Mouse (Mus musculus) hindbrain, embryonic 16.5 days (tissue): Measurements from ENCODE around the gene Abhd14b. TPM values are rescaled to one million over a fixed set of nuclear protein-coding genes. Genes with fewer than 3 reads are reported as not detected.

ENCODE experiments used
- ATAC-seq: fragments of 200-750 bp; cut with Nextera tagmentation; 2 replicates; pipeline ENCODE4 v1.8.0; 2017; ENCODE audit warnings: moderate TSS enrichment, moderate library complexity
- H3K27ac ChIP-seq: fragments of 300-500 bp; sonication (generic); 2 replicates; pipeline ENCODE4 v1.5.1; 2014; ENCODE audit warnings: low read depth, mild to moderate bottlenecking, control low read depth, low read length, moderate library complexity
- H3K27me3 ChIP-seq: fragments of 300-500 bp; sonication (generic); replicated peaks from 2 replicates; pipeline ENCODE4 v1.6.1; 2014; ENCODE audit warnings: low read length; ENCODE audit not compliant: control insufficient read depth, insufficient read depth
- H3K36me3 ChIP-seq: fragments of 300-500 bp; sonication (generic); 2 replicates; pipeline ENCODE4 v1.6.1; 2014; ENCODE audit warnings: mild to moderate bottlenecking, low read length, moderate library complexity, mixed read lengths; ENCODE audit not compliant: control insufficient read depth, insufficient read depth
- H3K4me1 ChIP-seq: fragments of 300-500 bp; sonication (generic); 2 replicates; pipeline ENCODE4 v1.6.1; 2014; ENCODE audit warnings: low read depth, low read length; ENCODE audit not compliant: control insufficient read depth, insufficient read depth
- H3K4me2 ChIP-seq: fragments of 300-500 bp; sonication (generic); 2 replicates; pipeline ENCODE4 v1.6.1; 2014; ENCODE audit warnings: mild to moderate bottlenecking, low read length, control low read depth, moderate library complexity
- H3K4me3 ChIP-seq: fragments of 300-500 bp; sonication (generic); 2 replicates; pipeline ENCODE4 v1.5.1; 2014; ENCODE audit warnings: mild to moderate bottlenecking, low read length, control low read depth, moderate library complexity
- H3K9ac ChIP-seq: fragments of 300-500 bp; sonication (generic); 2 replicates; pipeline ENCODE4 v1.6.1; 2014; ENCODE audit warnings: low read depth, mild to moderate bottlenecking, control low read depth, low read length, moderate library complexity
- H3K9me3 ChIP-seq: fragments of 300-500 bp; sonication (generic); 2 replicates; pipeline ENCODE4 v1.6.1; 2014; ENCODE audit warnings: mild to moderate bottlenecking, low read length, moderate library complexity; ENCODE audit not compliant: control insufficient read depth
- WGBS: fragments of 180-500 bp; shearing (Covaris S2); extraction: QIAGEN DNeasy Blood & Tissue Kit; methylation state at CpG from one replicate; pipeline ENCODE4 v1.1.7; 2014; 5-methylcytosine and 5-hydroxymethylcytosine counted together
- polyA plus RNA-seq: library from polyadenylated mRNA; unstranded; fragments of >200 nt; fragmentation: Nextera tagmentation; extraction: Ambion mirVana; gene quantifications from 2 replicates; pipeline ENCODE4 v1.2.1, GENCODE M21; 2015

Abhd14b gene
- 12.1 and 13.2 TPM in 2 replicates for polyA plus RNA-seq

- Histone ChIP-seq H3K4me3 (peak within 1 kb of the TSS; percentile 68), H3K27ac (peak within 1 kb of the TSS; percentile 80), H3K9ac (peak within 1 kb of the TSS; percentile 83), H3K27me3 (no peaks in the 10 kb centered on the region), H3K36me3 (no peaks in the 10 kb centered on the region), H3K4me1 (peaks cover 31% of the 10 kb centered on the region), H3K4me2 (peak within 1 kb of the TSS; percentile 80), H3K9me3 (no peaks in the 10 kb centered on the region)
- under 1% methylated on average over 24 of the region's 24 CpGs for WGBS
- ATAC-seq = peak; percentile 89
These were observed at the start of gene Abhd14b, which contains the start of gene Abhd14a for GRCm38 (mm10) chr9:106447348-106447747. TSS of gene Abhd14b (plus strand) at chr9:106447459. TSS of gene Abhd14a (minus strand) at chr9:106447678.

GRCm38 (mm10) chr9:106397733-106398132 is 49.5 kb upstream of the Abhd14b start:
- WGBS = 84% methylated on average over 4 of the region's 4 CpGs
- H3K27me3 ChIP-seq = no peaks in the 10 kb centered on the region; the same call in 1 of the 2 replicates
- no peak for ATAC-seq
- H3K36me3 ChIP-seq = no peaks in the 10 kb centered on the region
- H3K9me3 ChIP-seq = no peaks in the 10 kb centered on the region
- no peak overlapping the region for H3K27ac ChIP-seq
- H3K4me1 ChIP-seq = peaks cover 11% of the 10 kb centered on the region
- no peak overlapping the region for H3K4me2 ChIP-seq
- H3K9ac ChIP-seq = no peak overlapping the region
- H3K4me3 ChIP-seq = no peak overlapping the region

- Histone ChIP-seq H3K9me3 (no peaks in the 10 kb centered on the region), H3K9ac (no peak overlapping the region), H3K4me1 (peaks cover 8% of the 10 kb centered on the region), H3K4me3 (no peak overlapping the region), H3K36me3 (no peaks in the 10 kb centered on the region), H3K27me3 (no peaks in the 10 kb centered on the region; the same call in 1 of the 2 replicates), H3K27ac (no peak overlapping the region), H3K4me2 (no peak overlapping the region)
- no peak for ATAC-seq
- 83% methylated on average over 9 of the region's 9 CpGs for WGBS
These were observed 48.5 kb upstream of the Abhd14b start for GRCm38 (mm10) chr9:106398667-106399311.

- H3K27ac ChIP-seq = no peak overlapping the region
- no peak overlapping the region for H3K9ac ChIP-seq
- H3K4me3 ChIP-seq = no peak overlapping the region
- 100% methylated on average over 3 of the region's 3 CpGs for WGBS
- H3K4me2 ChIP-seq = no peak overlapping the region
- no peak for ATAC-seq
- no peaks in the 10 kb centered on the region; the same call in 1 of the 2 replicates for H3K27me3 ChIP-seq
- no peaks in the 10 kb centered on the region for H3K9me3 ChIP-seq
- no peaks in the 10 kb centered on the region for H3K36me3 ChIP-seq
- H3K4me1 ChIP-seq = peaks cover 6% of the 10 kb centered on the region
These were observed 47.5 kb upstream of the Abhd14b start for GRCm38 (mm10) chr9:106399808-106400207.

GRCm38 (mm10) chr9:106402149-106402548 is 45.1 kb upstream of the Abhd14b start:
- no peak for ATAC-seq
- 88% methylated on average over 5 of the region's 5 CpGs for WGBS

GRCm38 (mm10) chr9:106402607-106403375 is 44.5 kb upstream of the Abhd14b start:
- no peaks in the 10 kb centered on the region for H3K9me3 ChIP-seq
- H3K4me2 ChIP-seq = no peak overlapping the region
- no peaks in the 10 kb centered on the region; the same call in 1 of the 2 replicates for H3K27me3 ChIP-seq
- H3K4me3 ChIP-seq = no peak overlapping the region
- no peaks in the 10 kb centered on the region for H3K4me1 ChIP-seq
- no peak overlapping the region for H3K27ac ChIP-seq
- no peak overlapping the region for H3K9ac ChIP-seq
- ATAC-seq = no peak
- 86% methylated on average over 16 of the region's 16 CpGs for WGBS
- H3K36me3 ChIP-seq = no peaks in the 10 kb centered on the region

More at GRCm38 (mm10) chr9:106402149-106402548, 45.1 kb upstream of the Abhd14b start:
- Histone ChIP-seq H3K36me3 (no peaks in the 10 kb centered on the region), H3K4me2 (no peak overlapping the region), H3K9me3 (no peaks in the 10 kb centered on the region), H3K27me3 (no peaks in the 10 kb centered on the region; the same call in 1 of the 2 replicates), H3K4me1 (no peaks in the 10 kb centered on the region), H3K4me3 (no peak overlapping the region), H3K9ac (no peak overlapping the region), H3K27ac (no peak overlapping the region)

GRCm38 (mm10) chr9:106405275-106405674 is 42.0 kb upstream of the Abhd14b start:
- Histone ChIP-seq H3K27ac (no peak overlapping the region), H3K4me1 (no peaks in the 10 kb centered on the region), H3K27me3 (no peaks in the 10 kb centered on the region), H3K4me2 (no peak overlapping the region), H3K9ac (no peak overlapping the region), H3K9me3 (no peaks in the 10 kb centered on the region), H3K36me3 (no peaks in the 10 kb centered on the region), H3K4me3 (no peak overlapping the region)
- 0 out of 2 replicates have a peak, but pooled peaks have one; percentile 44 for ATAC-seq
- WGBS = 36% methylated on average over 6 of the region's 6 CpGs

- Histone ChIP-seq H3K27ac (no peak overlapping the region), H3K9me3 (no peaks in the 10 kb centered on the region)
These were observed 40.7 kb upstream of the Abhd14b start for GRCm38 (mm10) chr9:106406443-106407078.

GRCm38 (mm10) chr9:106409096-106409495 is 38.2 kb upstream of the Abhd14b start:
- no peak for ATAC-seq
- no peak overlapping the region for H3K27ac ChIP-seq
- no peak overlapping the region for H3K9ac ChIP-seq
- no peaks in the 10 kb centered on the region for H3K4me1 ChIP-seq
- no peaks in the 10 kb centered on the region for H3K36me3 ChIP-seq
- no peaks in the 10 kb centered on the region for H3K9me3 ChIP-seq
- H3K4me3 ChIP-seq = no peak overlapping the region
- no peak overlapping the region for H3K4me2 ChIP-seq
- WGBS = 97% methylated on average over 4 of the region's 4 CpGs
- no peaks in the 10 kb centered on the region for H3K27me3 ChIP-seq

More at GRCm38 (mm10) chr9:106406443-106407078, 40.7 kb upstream of the Abhd14b start:
- H3K27me3 ChIP-seq = no peaks in the 10 kb centered on the region
- no peaks in the 10 kb centered on the region for H3K36me3 ChIP-seq
- no peak overlapping the region for H3K4me3 ChIP-seq
- 36% methylated on average over 8 of the region's 8 CpGs for WGBS
- no peak overlapping the region for H3K9ac ChIP-seq
- H3K4me1 ChIP-seq = no peaks in the 10 kb centered on the region
- H3K4me2 ChIP-seq = no peak overlapping the region
- no peak for ATAC-seq
